Mouse (Mus musculus): Measurements from ENCODE around the gene Numb.

GRCm38 (mm10) chr12:83791737-83792136 lies 130.0 kb downstream of the Numb start:
- TF ChIP-seq CTCF (IDR thresholded peaks at IDR 0.05) = no peak
- no peak for TF ChIP-seq EP300 (IDR thresholded peaks at IDR 0.05)

Measured in lung, postnatal 0 days (tissue).